Mouse (Mus musculus) gastrocnemius, postnatal 36 days (tissue): ENCODE measurements around the gene Wdr75. TPM values are rescaled to one million over a fixed set of nuclear protein-coding genes. Genes with fewer than 3 reads are reported as not detected.

ENCODE experiments used
- DNase-seq, 2 experiments: peaks; one replicate each; pipeline ENCODE4 v3.0.0; 2022
- intact Hi-C: fragments of 180-260 bp; cut with DNase I; formaldehyde crosslinking; loops from one replicate; pipeline ENCODE4 v1.15.1; 2025
- total RNA-seq, 2 experiments: library from RNA; stranded (reverse); gene quantifications; 2 replicates each; pipeline ENCODE4 v1.2.3; 2021

Wdr75 gene
- total RNA-seq, 2 experiments from 2014 or later, result 12.0 to 15.2 TPM

- DNase-seq, result no peak
- intact Hi-C loops, result no loop called here
Observed at GRCm38 (mm10) chr1:45830453-45831206, 35.7 kb downstream of the Wdr75 start.

GRCm38 (mm10) chr1:45835362-45836063, 40.5 kb downstream of the Wdr75 start:
- intact Hi-C loops, result no loop called here

GRCm38 (mm10) chr1:45837736-45838135, 42.8 kb downstream of the Wdr75 start:
- DNase-seq, result peak; percentile 20 to 67
- intact Hi-C loops, result no loop called here

More at GRCm38 (mm10) chr1:45835362-45836063, 40.5 kb downstream of the Wdr75 start:
- no peak for DNase-seq

GRCm38 (mm10) chr1:45838271-45838670, 43.3 kb downstream of the Wdr75 start:
- intact Hi-C loops, result no loop called here
- DNase-seq, result no peak

GRCm38 (mm10) chr1:45845466-45845865, 50.5 kb downstream of the Wdr75 start:
- intact Hi-C loops, result no loop called here
- DNase-seq, result no peak

- intact Hi-C loops, result no loop called here
- no peak for DNase-seq
Observed at GRCm38 (mm10) chr1:45858038-45858437, 63.1 kb downstream of the Wdr75 start.

GRCm38 (mm10) chr1:45860349-45860748, 65.4 kb downstream of the Wdr75 start:
- intact Hi-C loops, result no loop called here
- DNase-seq, result no peak

GRCm38 (mm10) chr1:45861162-45861561, 66.2 kb downstream of the Wdr75 start:
- DNase-seq, result no peak
- intact Hi-C loops, result no loop called here

- DNase-seq, result no peak
- intact Hi-C loops, result no loop called here
Observed at GRCm38 (mm10) chr1:45863641-45864040, 68.7 kb downstream of the Wdr75 start.

- intact Hi-C loops, result no loop called here
- DNase-seq, result no peak
Observed at GRCm38 (mm10) chr1:45864564-45865014, 69.6 kb downstream of the Wdr75 start.

- intact Hi-C loops, result no loop called here
Observed at GRCm38 (mm10) chr1:45865316-45865715, 70.3 kb downstream of the Wdr75 start.

GRCm38 (mm10) chr1:45865727-45866126, 70.8 kb downstream of the Wdr75 start:
- intact Hi-C loops, result no loop called here
- no peak for DNase-seq

More at GRCm38 (mm10) chr1:45865316-45865715, 70.3 kb downstream of the Wdr75 start:
- DNase-seq, result no peak

GRCm38 (mm10) chr1:45866288-45867018, 71.5 kb downstream of the Wdr75 start:
- intact Hi-C loops, result no loop called here
- no peak for DNase-seq

- DNase-seq, result no peak
- intact Hi-C loops, result no loop called here
Observed at GRCm38 (mm10) chr1:45868050-45868449, 73.1 kb downstream of the Wdr75 start.

GRCm38 (mm10) chr1:45868479-45869137, 73.6 kb downstream of the Wdr75 start:
- intact Hi-C loops, result no loop called here
- DNase-seq, result no peak

Other genes starting within 250 kb of the Wdr75 start
- gene Gm5269, start 95.1 kb downstream of the Wdr75 start, total RNA-seq, result not detected
- 10 to 100 TPM; 14.9 to 17.2 TPM for gene Slc40a1, start 131.4 kb downstream of the Wdr75 start, total RNA-seq